Mouse (Mus musculus) regulatory T cell (primary cell): Measurements from ENCODE around the gene Tpbpb.
"Not testable (repeated sequence)": the region's sequence is repeated elsewhere in the genome, so short reads cannot be mapped to it uniquely, and the experiment has no call there.

Source experiments
- in situ Hi-C: fragments of 300-600 bp; cut with MboI, MseI; formaldehyde crosslinking; loops from one replicate; pipeline ENCODE4 v1.15.1; 2025; ENCODE audit warnings: high pct_unique_total_duplicates

Tpbpb gene

DNA sequence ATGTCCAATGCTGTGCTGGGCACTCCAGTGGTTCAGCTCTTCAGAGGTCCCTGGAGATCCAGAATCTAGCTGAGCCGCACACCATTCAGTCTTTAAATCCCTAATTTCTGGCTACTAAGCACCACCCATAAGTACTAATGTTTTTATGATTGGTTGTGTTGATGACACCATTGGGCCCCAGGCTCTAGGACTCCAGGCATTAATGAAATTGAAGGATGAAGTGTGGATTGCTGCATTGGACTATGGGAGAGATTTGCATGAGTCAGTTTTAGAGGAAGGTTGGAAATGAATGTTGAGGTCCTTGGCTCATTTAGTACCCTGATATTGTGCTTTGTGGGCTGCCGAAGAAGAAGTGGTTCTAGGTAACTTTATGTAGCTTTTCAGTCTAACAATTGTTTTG, at the start of gene Tpbpb:
Gene Tpbpb, minus strand, starts transcription at position 101 of the 400 bp plus-strand sequence.
- in situ Hi-C loops, result not testable (repeated sequence)

DNA sequence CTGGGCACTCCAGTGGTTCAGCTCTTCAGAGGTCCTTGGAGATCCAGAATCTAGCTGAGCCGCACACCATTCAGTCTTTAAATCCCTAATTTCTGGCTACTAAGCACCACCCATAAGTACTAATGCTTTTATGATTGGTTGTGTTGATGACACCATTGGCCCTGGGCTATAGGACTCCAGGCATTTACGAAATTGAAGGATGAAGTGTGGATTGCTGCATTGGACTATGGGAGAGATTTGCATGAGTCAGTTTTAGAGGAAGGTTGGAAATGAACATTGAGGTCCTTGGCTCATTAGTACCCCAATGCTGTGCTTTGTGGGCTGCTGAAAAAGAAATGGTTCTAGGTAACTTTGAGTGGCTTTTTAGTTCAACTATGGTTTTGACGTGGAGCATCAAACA, 37.2 kb upstream of the Tpbpb start, which contains the start of gene Tpbpa:
Gene Tpbpa, minus strand, starts transcription at position 101 of the 400 bp plus-strand sequence.
- in situ Hi-C loops, result loop anchor here (10.0 kb wide), 1 partner anchor 107 kb away; no protein-coding TSS in a partner anchor

DNA sequence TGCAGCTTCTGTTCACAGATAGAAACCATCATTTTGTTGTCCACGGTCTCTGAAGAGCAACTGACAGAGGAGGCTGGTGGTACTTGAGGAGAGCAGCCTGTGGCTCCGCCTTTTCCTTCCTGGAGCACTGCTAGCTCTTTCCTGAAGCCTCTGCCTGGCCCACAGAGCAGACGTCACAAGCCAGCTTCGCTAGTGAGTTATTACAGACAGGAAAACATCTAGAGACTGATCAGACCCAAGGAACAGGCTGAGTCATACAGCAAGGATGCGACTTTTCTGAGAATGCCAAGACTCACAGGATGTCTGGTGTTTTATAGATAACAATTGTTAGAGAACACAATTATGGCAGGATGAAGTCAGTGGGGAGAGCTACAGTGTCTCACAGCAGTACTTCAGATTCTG, 31.8 kb upstream of the Tpbpb start, which contains the start of the genes Gm49391 and Ctla2a:
Gene Gm49391, minus strand, starts transcription at position 72 of the 402 bp plus-strand sequence.
Gene Ctla2a, minus strand, starts transcription at position 126 of the 402 bp plus-strand sequence.
- in situ Hi-C loops, result loop anchor here (5.0 kb wide), 1 partner anchor 39 kb away; the partner anchor contains the start of genes Ctla2b and Gm49392

DNA sequence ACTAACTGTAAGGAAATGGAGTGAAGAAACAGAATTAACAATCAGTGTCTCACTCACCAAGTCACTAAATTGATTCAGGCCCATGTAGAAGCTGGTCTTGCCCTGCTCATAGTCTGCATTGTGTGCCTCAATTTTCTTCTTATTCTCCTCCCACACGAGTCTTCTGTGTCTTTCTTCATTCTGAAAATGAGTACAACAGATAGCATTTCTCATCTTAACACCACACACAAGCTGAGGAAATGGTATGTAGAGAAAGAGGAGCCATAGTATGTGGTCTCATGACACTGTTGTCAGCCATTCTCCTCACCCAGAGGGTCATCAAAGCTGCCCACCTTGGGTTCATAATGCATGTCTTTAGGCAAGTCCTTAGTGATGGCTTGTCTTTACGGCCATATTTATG, 30.8 kb upstream of the Tpbpb start, which contains the start of gene Gm49393:
Gene Gm49393, minus strand, starts transcription at position 101 of the 400 bp plus-strand sequence.
- in situ Hi-C loops, result loop anchor here (5.0 kb wide), 1 partner anchor 38 kb away; the partner anchor contains the start of genes Ctla2b and Gm49392

DNA sequence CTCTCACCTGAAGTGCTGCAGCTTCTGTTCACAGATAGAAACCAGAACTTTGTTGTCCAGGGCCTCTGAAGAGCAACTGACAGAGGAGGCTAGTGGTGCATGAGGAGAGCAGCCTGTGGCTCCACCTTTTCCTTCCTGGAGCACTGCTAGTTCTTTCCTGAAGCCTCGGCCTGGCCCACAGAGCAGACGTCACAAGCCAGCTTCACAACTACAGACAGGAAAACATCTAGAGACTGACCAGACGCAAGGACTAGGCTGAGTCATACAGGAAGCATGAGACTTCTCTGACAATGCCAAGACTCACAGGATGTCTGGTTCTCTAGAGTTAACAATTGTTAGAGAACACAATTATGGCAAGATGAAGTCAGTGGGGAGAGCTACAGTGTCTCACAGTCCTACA, 7.4 kb downstream of the Tpbpb start, which contains the start of gene Ctla2b:
Gene Ctla2b, minus strand, starts transcription at position 120 of the 400 bp plus-strand sequence.
- in situ Hi-C loops, result loop anchor here (5.0 kb wide), 1 partner anchor 40 kb away; the partner anchor contains the start of genes Ctla2a, Gm49391 and Gm49393

DNA sequence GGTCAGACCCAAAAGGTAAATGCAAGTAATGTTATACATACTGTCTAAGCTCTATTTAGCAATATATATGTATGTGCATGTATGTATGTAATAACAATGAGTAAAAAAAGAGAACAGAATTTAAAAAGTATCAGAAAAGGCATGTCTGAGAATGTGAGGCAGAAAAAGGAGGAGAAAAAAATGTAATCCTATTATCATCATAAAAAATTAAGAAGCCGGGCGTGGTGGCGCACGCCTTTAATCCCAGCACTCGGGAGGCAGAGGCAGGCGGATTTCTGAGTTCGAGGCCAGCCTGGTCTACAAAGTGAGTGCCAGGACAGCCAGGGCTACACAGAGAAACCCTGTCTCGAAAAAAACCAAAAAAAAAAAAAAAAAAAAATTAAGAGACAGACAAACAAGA, 7.9 kb downstream of the Tpbpb start, which contains the start of gene Gm49392:
Gene Gm49392, minus strand, starts transcription at position 101 of the 400 bp plus-strand sequence.
- in situ Hi-C loops, result loop anchor here (5.0 kb wide), 1 partner anchor 41 kb away; the partner anchor contains the start of genes Ctla2a, Gm49391 and Gm49393

DNA sequence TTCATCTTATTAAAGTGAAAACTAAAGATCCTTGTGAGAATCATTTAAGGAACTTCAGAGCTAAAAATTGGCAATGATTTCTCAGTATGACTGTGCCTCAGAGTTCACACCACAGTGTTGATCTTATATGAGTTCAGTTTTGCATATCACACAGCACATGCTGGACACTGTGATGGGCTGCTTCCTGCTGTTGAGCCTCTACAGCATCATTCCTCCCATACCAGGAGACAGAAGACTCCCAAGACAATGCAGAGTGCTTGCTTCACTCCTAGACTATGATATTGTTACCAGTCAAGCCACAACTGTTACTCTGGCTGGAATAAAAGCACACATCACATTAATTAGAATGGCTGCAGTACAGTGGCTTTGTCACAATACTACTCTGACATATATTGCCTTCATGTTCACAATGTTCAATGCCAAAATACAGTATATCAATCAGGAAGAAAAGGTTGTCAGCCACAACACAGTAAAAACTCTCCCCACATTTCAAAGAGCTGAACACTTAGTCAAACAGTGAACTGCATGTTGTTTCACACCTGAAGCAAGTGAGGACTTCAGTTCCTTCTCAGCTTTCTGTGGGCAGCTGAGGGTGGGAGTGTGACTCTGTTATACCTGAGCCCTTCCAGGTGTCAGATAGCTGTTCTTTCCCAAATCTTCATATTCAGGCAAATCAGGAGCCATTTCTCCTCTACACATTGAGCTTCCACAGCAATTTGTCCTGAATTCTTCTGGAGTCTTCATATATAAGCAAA, 9.1 kb downstream of the Tpbpb start:
- in situ Hi-C loops, result loop anchor here (5.0 kb wide), 1 partner anchor 42 kb away; the partner anchor contains the start of genes Ctla2a, Gm49391 and Gm49393

DNA sequence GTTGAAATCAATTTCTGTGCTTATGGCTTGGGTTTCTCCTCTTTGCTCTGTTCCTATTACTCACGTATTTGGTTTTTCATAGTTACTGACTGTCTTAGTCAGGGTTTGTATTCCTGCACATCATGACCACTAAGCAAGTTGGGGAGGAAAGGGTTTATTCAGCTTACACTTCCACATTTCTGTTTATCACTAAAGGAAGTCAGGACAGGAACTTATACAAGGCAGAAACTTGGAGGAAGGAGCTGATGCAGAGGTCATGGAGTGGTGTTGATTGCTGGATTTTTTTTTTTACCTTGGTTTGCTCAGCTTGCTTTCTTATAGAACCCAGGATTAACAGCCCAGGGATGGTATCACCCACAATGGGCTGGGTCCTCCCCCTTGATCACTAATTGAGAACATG, 12.4 kb downstream of the Tpbpb start:
- in situ Hi-C loops, result no loop called here

DNA sequence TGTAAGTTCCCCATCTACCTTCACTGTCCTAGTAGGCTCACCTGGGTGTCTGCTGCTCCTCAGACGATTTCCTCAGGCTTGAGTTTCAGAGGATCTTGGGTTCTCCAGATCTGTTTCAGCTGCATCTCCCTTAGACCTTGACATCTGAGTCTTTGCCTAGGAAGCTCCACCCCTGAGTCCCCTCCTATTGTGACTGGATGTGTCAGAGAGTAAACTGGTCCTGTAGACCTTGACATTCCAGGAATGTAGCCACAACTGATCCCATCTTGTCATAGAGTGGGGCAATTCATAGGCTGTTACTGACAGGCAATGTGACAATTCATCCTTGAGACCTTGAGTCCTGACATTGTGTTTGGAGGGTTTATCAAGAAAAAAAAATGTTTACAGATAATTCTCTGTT, 40.4 kb downstream of the Tpbpb start, which contains the start of gene 4930486L24Rik:
Gene 4930486L24Rik, minus strand, starts transcription at position 195 of the 400 bp plus-strand sequence.
- in situ Hi-C loops, result no loop called here
